Mouse (Mus musculus) MEL (cell line): ENCODE results near the gene Myo19. TPM values are rescaled to one million over a fixed set of nuclear protein-coding genes. Genes with fewer than 3 reads are reported as not detected.

ENCODE experiments used
- DNase-seq: peaks from one replicate; pipeline ENCODE4 v3.0.0; 2011; ENCODE audit warnings: low read depth, low spot score
- H3K27ac ChIP-seq: 2 replicates; pipeline ENCODE4 v1.5.1; 2012; ENCODE audit warnings: low read depth, mild to moderate bottlenecking, control low read depth, low read length, moderate library complexity; ENCODE audit not compliant: control insufficient read depth
- H3K27me3 ChIP-seq, 2 experiments: fragments of 150-350 bp in 1 of 2; sonication (generic) in 1 of 2; 2 replicates each; pipeline ENCODE4 v1.6.1; 2012; ENCODE audit warnings: low read length in 2 of 2, mild to moderate bottlenecking in 2 of 2, improper control_type of control experiment in 1 of 2, moderate library complexity in 1 of 2; ENCODE audit not compliant: insufficient read depth in 2 of 2, control insufficient read depth in 1 of 2
- H3K36me3 ChIP-seq, 2 experiments: 2 replicates each; pipeline ENCODE4 v1.6.1; 2012 to 2014; ENCODE audit warnings: low read length in 2 of 2, improper control_type of control experiment in 1 of 2, inconsistent platforms in 1 of 2, mild to moderate bottlenecking in 1 of 2; ENCODE audit not compliant: insufficient read depth in 2 of 2, control insufficient read depth in 1 of 2
- H3K4me1 ChIP-seq, 2 experiments: fragments of 150-350 bp in 1 of 2; sonication (generic) in 1 of 2; 2 replicates each; pipeline ENCODE4 v1.6.1; 2012; ENCODE audit warnings: low read length in 2 of 2, improper control_type of control experiment in 1 of 2, mild to moderate bottlenecking in 1 of 2; ENCODE audit not compliant: insufficient read depth in 2 of 2, control insufficient read depth in 1 of 2
- H3K4me3 ChIP-seq, 2 experiments: fragments of 150-350 bp in 1 of 2; sonication (generic) in 1 of 2; 2 replicates each; pipeline ENCODE4 v1.5.1; 2012; ENCODE audit warnings: low read depth in 2 of 2, low read length in 2 of 2, mild to moderate bottlenecking in 2 of 2, moderate library complexity in 2 of 2, control low read depth in 1 of 2, improper control_type of control experiment in 1 of 2; ENCODE audit not compliant: control insufficient read depth in 1 of 2, insufficient read depth in 1 of 2
- H3K79me2 ChIP-seq: 2 replicates; pipeline ENCODE4 v1.6.1; 2012; ENCODE audit warnings: mild to moderate bottlenecking, low read length, moderate library complexity; ENCODE audit not compliant: control insufficient read depth, poor library complexity, insufficient read depth
- H3K9ac ChIP-seq: 2 replicates; pipeline ENCODE4 v1.6.1; 2012; ENCODE audit warnings: low read depth, mild to moderate bottlenecking, control low read depth, low read length, moderate library complexity; ENCODE audit not compliant: control insufficient read depth, poor library complexity, severe bottlenecking
- H3K9me3 ChIP-seq: fragments of 150-350 bp; sonication (generic); replicated peaks from 2 replicates; pipeline ENCODE4 v1.6.1; 2012; ENCODE audit warnings: mild to moderate bottlenecking, low read length, improper control_type of control experiment, moderate library complexity; ENCODE audit not compliant: insufficient read depth
- BHLHE40 ChIP-seq: IDR thresholded peaks from 2 replicates; pipeline ENCODE4 v1.6.1; 2012; ENCODE audit warnings: low read depth, mild to moderate bottlenecking, inconsistent platforms, low read length, improper control_type of control experiment, borderline replicate concordance
- CHD1 ChIP-seq: IDR thresholded peaks from 2 replicates; pipeline ENCODE4 v1.6.1; 2012; ENCODE audit warnings: low read depth, mild to moderate bottlenecking, inconsistent platforms, low read length, improper control_type of control experiment
- CTCF ChIP-seq, 3 experiments: IDR thresholded peaks in 2 of 3; conservative IDR thresholded peaks in 1 of 3; 2 replicates each; pipeline ENCODE4 v1.5.1; 2011 to 2012; ENCODE audit warnings: low read length in 3 of 3, low read depth in 2 of 3, mild to moderate bottlenecking in 2 of 3, improper control_type of control experiment in 1 of 3, inconsistent platforms in 1 of 3, mixed read lengths in 1 of 3, moderate library complexity in 1 of 3; ENCODE audit not compliant: control insufficient read depth in 1 of 3, insufficient read depth in 1 of 3, poor library complexity in 1 of 3, severe bottlenecking in 1 of 3
- E2F4 ChIP-seq: IDR thresholded peaks from 2 replicates; pipeline ENCODE4 v1.6.1; 2011; ENCODE audit warnings: low read depth, low read length, improper control_type of control experiment, borderline replicate concordance
- ETS1 ChIP-seq: IDR thresholded peaks from 2 replicates; pipeline ENCODE4 v1.6.1; 2012; ENCODE audit warnings: low read depth, mild to moderate bottlenecking, inconsistent platforms, low read length, improper control_type of control experiment, moderate library complexity
- GABPA ChIP-seq: IDR thresholded peaks from 2 replicates; pipeline ENCODE4 v1.6.1; 2012; ENCODE audit warnings: low read depth, mild to moderate bottlenecking, inconsistent platforms, low read length, improper control_type of control experiment, moderate library complexity
- GATA1 ChIP-seq: IDR thresholded peaks from 2 replicates; pipeline ENCODE4 v1.6.1; 2011; ENCODE audit warnings: low read depth, low read length, improper control_type of control experiment
- HCFC1 ChIP-seq: IDR thresholded peaks from 2 replicates; pipeline ENCODE4 v1.6.1; 2012; ENCODE audit warnings: low read depth, mild to moderate bottlenecking, inconsistent platforms, low read length, improper control_type of control experiment, moderate library complexity
- JUND ChIP-seq: IDR thresholded peaks from 2 replicates; pipeline ENCODE4 v1.6.1; 2011; ENCODE audit warnings: low read depth, mild to moderate bottlenecking, improper control_type of control experiment, low read length
- MAX ChIP-seq: IDR thresholded peaks from 2 replicates; pipeline ENCODE4 v1.6.1; 2011; ENCODE audit warnings: low read length, improper control_type of control experiment
- MAZ ChIP-seq: IDR thresholded peaks from 2 replicates; pipeline ENCODE4 v1.6.1; 2012; ENCODE audit warnings: low read depth, mild to moderate bottlenecking, inconsistent platforms, low read length, improper control_type of control experiment
- MXI1 ChIP-seq: IDR thresholded peaks from 2 replicates; pipeline ENCODE4 v1.6.1; 2011; ENCODE audit warnings: mild to moderate bottlenecking, low read depth, low read length, improper control_type of control experiment
- MYB ChIP-seq: IDR thresholded peaks from 2 replicates; pipeline ENCODE4 v1.6.1; 2011; ENCODE audit warnings: mild to moderate bottlenecking, low read depth, low read length, improper control_type of control experiment
- POLR2AphosphoS2 ChIP-seq: IDR thresholded peaks from 2 replicates; pipeline ENCODE4 v1.6.1; 2011; ENCODE audit warnings: low read length, improper control_type of control experiment
- RAD21 ChIP-seq: IDR thresholded peaks from 2 replicates; pipeline ENCODE4 v1.6.1; 2011; ENCODE audit warnings: mild to moderate bottlenecking, low read depth, low read length, improper control_type of control experiment
- RCOR1 ChIP-seq: IDR thresholded peaks from 2 replicates; pipeline ENCODE4 v1.6.1; 2012; ENCODE audit warnings: low read depth, mild to moderate bottlenecking, inconsistent platforms, low read length, improper control_type of control experiment
- SIN3A ChIP-seq: IDR thresholded peaks from 2 replicates; pipeline ENCODE4 v1.6.1; 2012; ENCODE audit warnings: low read length, improper control_type of control experiment, inconsistent platforms
- SMC3 ChIP-seq: IDR thresholded peaks from 2 replicates; pipeline ENCODE4 v1.6.1; 2011; ENCODE audit warnings: low read depth, low read length, improper control_type of control experiment
- TCF12 ChIP-seq: IDR thresholded peaks from 2 replicates; pipeline ENCODE4 v1.6.1; 2014; ENCODE audit warnings: low read depth, mild to moderate bottlenecking, inconsistent platforms, low read length, improper control_type of control experiment, moderate library complexity
- UBTF ChIP-seq: IDR thresholded peaks from 2 replicates; pipeline ENCODE4 v1.6.1; 2012; ENCODE audit warnings: low read depth, mild to moderate bottlenecking, inconsistent platforms, low read length, improper control_type of control experiment, moderate library complexity, borderline replicate concordance; ENCODE audit not compliant: insufficient read depth
- ZC3H11A ChIP-seq: IDR thresholded peaks from 2 replicates; pipeline ENCODE4 v1.6.1; 2012; ENCODE audit warnings: low read depth, mild to moderate bottlenecking, inconsistent platforms, low read length, improper control_type of control experiment
- ZNF384 ChIP-seq: IDR thresholded peaks from 2 replicates; pipeline ENCODE4 v1.6.1; 2012; ENCODE audit warnings: low read depth, mild to moderate bottlenecking, inconsistent platforms, low read length, improper control_type of control experiment
- polyA plus RNA-seq, 2 experiments: library from polyadenylated mRNA; stranded (reverse) in 1 of 2; unstranded in 1 of 2; fragments of >175 nt in 1 of 2; fragments of >200 nt in 1 of 2; gene quantifications; 2 replicates each; pipeline versions ENCODE4 v1.2.1 to v1.2.4; 2012; ENCODE audit warnings: low replicate concordance in 2 of 2, low read depth in 1 of 2; ENCODE audit not compliant: insufficient read length in 2 of 2, insufficient read depth in 1 of 2, missing spikeins in 1 of 2
- total RNA-seq: library from RNA; depleted of rRNA; stranded (reverse); fragments of 300-350 nt; gene quantifications from 2 replicates; pipeline ENCODE4 v1.2.3, GENCODE M21; 2012

Myo19 gene
- total and polyA plus RNA-seq, 3 experiments = 14.9 to 27.1 TPM; not detected in 1

DNA sequence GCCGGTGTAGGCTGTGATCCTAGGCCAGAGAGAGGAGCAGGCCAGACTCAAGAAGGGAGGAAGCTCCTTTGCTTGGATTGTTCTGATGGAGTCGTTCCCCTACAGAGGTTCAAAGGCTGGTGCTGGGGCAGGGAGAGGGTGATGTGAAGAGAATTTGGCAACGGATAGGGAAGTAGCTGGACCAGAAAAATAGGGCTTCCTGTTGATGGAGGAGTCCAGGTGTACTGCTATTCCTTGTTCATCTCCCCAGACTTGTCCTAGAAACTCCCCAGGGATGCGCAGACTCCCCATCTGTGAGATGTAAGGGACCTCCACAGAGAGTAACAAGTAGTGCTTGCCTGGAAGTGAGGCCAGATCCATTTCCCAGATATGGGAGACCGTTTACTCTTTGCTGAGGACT is 76.5 kb downstream of the Myo19 start:
- DNase-seq = no peak
- H3K9ac ChIP-seq = no peak overlapping the region
- no peaks in the 10 kb centered on the region for H3K9me3 ChIP-seq
- no peak overlapping the region for H3K27ac ChIP-seq
- no peaks in the 10 kb centered on the region for H3K4me1 ChIP-seq
- H3K27me3 ChIP-seq = peaks cover 4 to 10% of the 10 kb centered on the region in 2 experiments
- H3K79me2 ChIP-seq = no peaks in the 10 kb centered on the region
- no peak overlapping the region for H3K4me3 ChIP-seq
- H3K36me3 ChIP-seq = no peaks in the 10 kb centered on the region
- TF ChIP-seq ZNF384 (no peak), RAD21 (no peak), MYB (no peak), CTCF (IDR thresholded peaks at IDR 0.05 in 2 of 3, conservative IDR thresholded peaks at IDR 0.05 in 1 of 3; ENCODE audit: control insufficient read depth in 1 of 3, insufficient read depth in 1 of 3, low read depth in 2 of 3, low read length in 3 of 3, poor library complexity in 1 of 3, severe bottlenecking in 1 of 3) (no peak), BHLHE40 (no peak), ETS1 (no peak), ZC3H11A (no peak), HCFC1 (no peak), MAX (no peak), GATA1 (no peak), MAZ (no peak), MXI1 (no peak)

DNA sequence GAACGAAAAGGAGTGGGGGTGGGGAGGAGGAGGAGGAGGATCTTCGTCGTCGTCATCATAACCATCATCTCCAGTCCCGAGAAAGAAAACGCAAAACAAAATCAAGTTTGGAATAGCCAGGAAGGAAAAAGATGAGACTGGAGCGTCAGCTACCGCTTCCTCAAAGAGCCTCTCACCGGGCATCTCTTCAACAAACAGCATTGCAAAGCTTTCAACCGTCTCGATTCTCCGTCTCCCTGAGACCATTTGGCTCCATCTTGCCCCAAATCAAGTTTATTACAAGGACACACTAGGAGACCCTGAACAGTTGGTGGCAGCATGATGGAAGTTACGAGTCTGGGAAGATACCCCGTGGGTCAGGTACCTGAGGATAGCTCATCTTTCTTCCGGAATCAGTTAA is 77.2 kb downstream of the Myo19 start:
- no peaks in the 10 kb centered on the region for H3K79me2 ChIP-seq
- no peak for DNase-seq
- H3K27me3 ChIP-seq = peaks cover 4 to 10% of the 10 kb centered on the region in 2 experiments
- H3K4me1 ChIP-seq = no peaks in the 10 kb centered on the region
- TF ChIP-seq CTCF (IDR thresholded peaks at IDR 0.05 in 2 of 3, conservative IDR thresholded peaks at IDR 0.05 in 1 of 3; ENCODE audit: control insufficient read depth in 1 of 3, insufficient read depth in 1 of 3, low read depth in 2 of 3, low read length in 3 of 3, poor library complexity in 1 of 3, severe bottlenecking in 1 of 3) (no peak), UBTF (no peak), ETS1 (no peak), SIN3A (no peak), CHD1 (no peak), RCOR1 (no peak), POLR2AphosphoS2 (no peak), TCF12 (no peak), RAD21 (no peak), MYB (no peak), HCFC1 (no peak), SMC3 (no peak), E2F4 (no peak), JUND (no peak), GABPA (no peak)
- H3K27ac ChIP-seq = no peak overlapping the region
- H3K4me3 ChIP-seq = no peak overlapping the region
- H3K9me3 ChIP-seq = no peaks in the 10 kb centered on the region
- no peaks in the 10 kb centered on the region for H3K36me3 ChIP-seq
- no peak overlapping the region for H3K9ac ChIP-seq
